Mouse (Mus musculus) activated CD4-positive, CD25-positive, alpha-beta regulatory T cell, adult 4 months (primary cell): ENCODE results near the gene Chaf1a. TPM values are rescaled to one million over a fixed set of nuclear protein-coding genes. Genes with fewer than 3 reads are reported as not detected.
"Not testable (repeated sequence)": the region's sequence is repeated elsewhere in the genome, so short reads cannot be mapped to it uniquely, and the experiment has no call there.

Experiments used
- ATAC-seq: one replicate; pipeline ENCODE4 v1.8.0; 2017
- polyA plus RNA-seq, 2 experiments: library from polyadenylated mRNA; unstranded; fragments of 100-300 nt; shearing (Covaris generic); gene quantifications; one replicate each; pipeline ENCODE4 v1.2.1; 2017

The Chaf1a gene
- polyA plus RNA-seq, 2 experiments from 2014 or later = 1.0 to 1.6 TPM

GRCm38 (mm10) chr17:56092794-56093193, 52.6 kb downstream of the Chaf1a start:
- no peak for ATAC-seq

- ATAC-seq = no peak
These were observed 56.6 kb downstream of the Chaf1a start for GRCm38 (mm10) chr17:56096883-56097282.

DNA sequence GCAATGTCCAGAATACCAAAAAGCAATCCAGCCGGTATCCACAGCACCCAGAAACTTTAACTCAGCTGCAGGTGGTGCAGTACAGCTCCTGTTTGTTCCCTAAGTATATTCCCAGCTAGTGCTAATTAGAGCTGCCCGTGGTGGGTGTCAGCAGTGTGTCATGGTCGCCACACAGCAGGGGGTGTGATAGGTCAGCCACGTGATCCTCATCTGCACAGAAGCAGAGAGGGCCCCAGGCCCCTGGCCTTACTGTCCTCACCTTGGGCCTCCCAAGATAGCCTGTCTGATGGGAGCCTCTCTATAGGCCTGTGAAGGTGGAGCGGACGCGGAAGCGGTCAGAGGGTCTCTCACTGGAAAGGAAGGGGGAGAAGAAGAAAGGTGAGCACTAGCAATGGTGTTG, 57.9 kb downstream of the Chaf1a start:
- no peak for ATAC-seq

- ATAC-seq = no peak
These were observed 58.7 kb downstream of the Chaf1a start for GRCm38 (mm10) chr17:56098711-56099572.

GRCm38 (mm10) chr17:56100811-56101210, 60.6 kb downstream of the Chaf1a start:
- no peak for ATAC-seq

- ATAC-seq = no peak
These were observed 61.9 kb downstream of the Chaf1a start for GRCm38 (mm10) chr17:56102158-56102557.

DNA sequence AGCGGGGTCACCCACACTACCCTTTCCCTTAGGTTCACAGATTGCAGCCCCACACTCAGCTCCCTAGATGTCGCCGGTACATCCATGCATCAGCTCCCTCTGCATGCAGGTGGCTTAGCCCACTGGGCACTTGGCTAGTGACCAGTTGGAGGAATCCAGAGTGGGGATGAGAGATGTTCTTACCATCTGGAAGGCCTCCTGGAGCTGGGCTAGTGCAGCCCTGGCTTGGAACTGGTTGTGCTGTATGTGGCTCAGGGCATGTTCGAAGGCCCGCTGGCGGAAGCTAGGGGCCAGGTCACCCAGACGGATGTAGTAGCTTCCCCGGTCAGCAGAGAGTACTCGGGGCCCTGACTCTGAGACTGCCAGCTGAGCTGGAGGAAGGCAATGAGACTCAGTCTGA, 62.7 kb downstream of the Chaf1a start:
- ATAC-seq = no peak

DNA sequence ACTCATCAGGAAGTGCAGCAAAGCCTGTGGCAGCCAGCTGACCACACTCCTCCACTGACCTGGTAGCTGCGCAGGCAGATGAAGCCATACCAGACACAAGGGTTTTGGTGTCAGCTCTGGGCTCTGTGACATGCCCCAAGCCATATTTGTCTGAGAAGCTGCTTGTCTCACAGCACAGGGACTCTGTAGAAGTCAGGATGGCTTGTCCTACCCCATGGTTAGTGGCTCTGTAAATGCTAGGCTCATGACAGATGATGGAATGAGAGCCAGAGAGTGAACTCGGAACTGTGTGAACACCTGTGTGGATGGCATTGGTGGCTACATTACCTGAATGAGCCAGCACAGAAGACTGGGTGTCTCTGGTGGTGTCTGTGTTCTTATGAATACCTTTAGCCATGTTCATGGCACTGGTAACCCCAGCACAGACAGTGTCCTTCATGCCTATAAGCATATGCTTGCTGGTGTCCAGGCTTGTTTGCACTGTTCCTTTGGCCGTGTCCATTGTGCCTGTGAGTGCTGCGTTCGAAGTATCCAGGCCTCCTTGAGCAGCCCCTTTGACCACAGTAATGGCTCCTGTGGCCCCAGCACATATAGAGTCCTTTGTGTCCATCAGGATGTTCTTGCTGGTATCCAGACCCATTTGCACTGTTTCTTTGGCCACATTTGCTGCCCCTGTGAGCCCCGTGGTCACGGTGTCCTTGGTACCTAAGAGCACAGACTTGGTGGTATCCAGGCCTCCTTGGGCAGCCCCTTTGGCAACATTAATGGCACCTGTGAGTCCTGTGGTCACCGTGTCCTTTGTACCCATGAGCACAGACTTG, 63.4 kb downstream of the Chaf1a start:
- ATAC-seq = no peak

- ATAC-seq = not testable (repeated sequence)
These were observed 64.6 kb downstream of the Chaf1a start for GRCm38 (mm10) chr17:56104821-56105220.

DNA sequence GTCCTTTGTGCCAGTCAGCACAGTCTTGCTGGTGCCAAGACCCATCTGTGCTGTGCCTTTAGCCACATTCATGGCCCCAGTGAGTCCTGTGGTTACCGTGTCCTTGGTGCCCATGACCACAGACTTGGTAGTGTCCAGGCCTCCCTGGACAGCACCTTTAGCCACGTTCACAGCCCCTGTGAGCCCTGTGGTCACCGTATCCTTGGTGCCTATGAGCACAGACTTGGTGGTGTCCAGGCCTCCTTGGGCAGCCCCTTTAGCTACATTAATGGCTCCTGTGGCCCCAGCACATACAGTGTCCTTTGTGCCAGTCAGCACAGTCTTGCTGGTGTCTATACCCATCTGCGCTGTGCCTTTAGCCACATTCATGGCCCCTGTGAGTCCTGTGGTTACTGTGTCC, 66.2 kb downstream of the Chaf1a start:
- not testable (repeated sequence) for ATAC-seq

DNA sequence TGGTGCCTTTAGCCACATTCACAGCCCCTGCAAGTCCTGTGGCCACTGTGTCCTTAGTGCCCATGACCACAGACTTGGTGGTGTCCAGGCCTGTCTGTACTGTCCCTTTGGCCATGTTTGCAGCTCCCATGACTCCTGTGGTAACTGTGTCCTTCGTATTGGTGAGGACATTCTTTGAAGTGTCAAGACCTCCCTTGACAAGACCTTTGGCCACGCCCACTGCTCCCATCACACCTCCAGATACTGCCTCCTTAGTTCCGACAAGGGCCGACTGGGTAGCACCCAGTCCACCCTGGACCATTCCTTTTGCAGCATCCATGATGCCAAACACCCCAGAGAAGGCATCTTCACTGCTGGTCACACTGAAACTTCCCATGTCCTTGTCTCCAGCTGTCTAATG, 66.7 kb downstream of the Chaf1a start:
- ATAC-seq = no peak

DNA sequence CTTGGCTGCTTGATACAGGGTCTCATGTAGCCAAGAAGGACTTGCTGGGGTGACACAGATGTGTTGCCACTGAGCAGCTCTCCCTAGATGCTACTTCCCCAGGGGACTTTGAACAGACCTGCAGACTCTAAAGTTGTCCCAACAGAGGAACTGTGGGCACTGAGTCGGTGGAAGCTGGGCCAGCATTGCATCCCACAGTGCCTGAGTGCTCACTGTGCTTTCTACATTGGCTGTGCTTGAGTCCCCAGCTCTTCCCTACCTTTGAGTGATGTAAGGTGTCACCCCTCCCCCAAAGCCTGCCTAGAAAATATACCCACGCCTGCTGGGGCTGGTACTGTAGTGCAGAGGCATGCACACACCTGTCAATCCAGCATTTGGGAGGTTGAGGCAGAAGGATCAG, 67.5 kb downstream of the Chaf1a start:
- no peak for ATAC-seq

DNA sequence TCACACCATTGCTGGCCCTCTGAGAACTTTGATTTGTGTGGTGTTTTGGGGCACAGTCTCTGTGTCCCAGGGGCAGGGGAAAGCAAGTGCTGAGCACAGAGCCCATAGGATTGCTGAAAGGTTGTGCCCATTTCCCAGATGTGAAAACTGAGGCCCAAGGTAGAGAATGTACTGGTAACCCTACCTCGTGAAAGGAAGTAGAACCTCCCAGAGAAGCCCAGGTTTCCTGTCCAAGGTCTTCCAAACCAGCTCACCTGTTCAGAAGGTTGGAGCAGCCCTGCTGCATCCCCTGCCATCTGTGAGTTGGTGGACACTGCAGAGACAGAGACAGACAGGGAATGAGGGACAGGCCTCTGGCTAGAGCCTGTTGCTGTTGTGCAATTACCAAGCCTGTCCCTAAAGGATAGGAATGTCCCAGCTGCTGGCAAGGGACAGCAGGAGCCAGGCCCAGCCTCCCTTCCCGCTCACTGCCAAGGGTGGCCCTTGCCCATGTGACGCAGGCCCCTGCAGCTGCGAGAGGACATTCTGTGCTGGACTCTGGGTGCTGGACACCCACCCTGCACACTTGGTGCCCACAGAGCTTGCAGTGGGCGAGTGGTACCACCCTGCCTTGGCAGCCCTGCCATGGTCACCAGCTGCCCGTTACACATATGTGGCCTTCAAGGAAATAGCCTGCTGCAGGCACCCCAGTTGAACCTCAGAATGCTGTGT, 68.2 kb downstream of the Chaf1a start:
- no peak for ATAC-seq

- no peak for ATAC-seq
These were observed 69.2 kb downstream of the Chaf1a start, which contains the start of gene Plin4 for GRCm38 (mm10) chr17:56109219-56110051. Gene Plin4, minus strand, starts transcription at chr17:56109803.

GRCm38 (mm10) chr17:56110571-56110970, 70.3 kb downstream of the Chaf1a start:
- ATAC-seq = no peak

- ATAC-seq = no peak
These were observed 70.8 kb downstream of the Chaf1a start for GRCm38 (mm10) chr17:56111021-56111420.

DNA sequence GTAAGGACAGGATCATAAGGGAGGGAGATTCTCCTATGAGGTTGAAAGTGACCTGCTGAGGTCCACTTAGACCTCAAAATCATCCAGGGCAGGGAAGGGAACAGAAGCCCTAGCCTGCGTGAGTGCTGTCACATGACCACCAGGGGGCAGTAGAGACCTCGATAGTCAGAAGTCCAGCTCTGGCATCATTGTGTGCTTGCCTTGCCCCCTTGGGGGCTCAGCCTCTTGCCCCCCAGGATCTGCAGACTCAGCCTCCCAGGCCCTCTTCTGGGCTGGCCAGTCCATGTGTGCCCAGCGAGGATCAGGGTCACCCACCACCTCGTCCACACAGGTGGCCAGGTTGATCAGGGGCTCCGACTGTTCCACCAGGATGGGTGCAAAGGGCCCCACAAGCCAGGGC, 71.6 kb downstream of the Chaf1a start:
- no peak for ATAC-seq

DNA sequence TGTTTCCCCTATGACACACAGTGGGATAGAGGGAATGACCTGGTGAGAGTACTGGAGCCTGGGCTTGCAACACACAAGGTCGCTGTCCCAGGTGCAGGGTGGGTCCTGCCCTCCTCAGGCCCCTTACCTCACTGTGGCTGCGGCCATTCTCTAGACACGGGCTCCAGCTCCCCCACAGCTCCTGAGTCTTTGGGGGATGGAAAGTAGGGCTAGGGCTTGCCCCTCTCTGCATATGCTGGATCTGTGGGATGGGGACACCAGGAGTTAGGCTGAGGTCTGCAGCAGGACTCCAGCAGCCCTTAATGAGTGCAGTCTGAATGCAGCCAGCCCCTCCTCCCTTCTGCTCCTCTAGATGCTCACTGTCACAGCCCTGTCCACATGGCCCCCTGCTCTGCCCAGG, 72.5 kb downstream of the Chaf1a start:
- ATAC-seq = no peak

GRCm38 (mm10) chr17:56116193-56116592, 76.0 kb downstream of the Chaf1a start:
- no peak for ATAC-seq

GRCm38 (mm10) chr17:56117251-56117710, 77.0 kb downstream of the Chaf1a start, which contains the start of gene Plin5:
Gene Plin5, minus strand, starts transcription at chr17:56117596.
- no peak for ATAC-seq

- ATAC-seq = no peak
These were observed 79.2 kb downstream of the Chaf1a start for GRCm38 (mm10) chr17:56119431-56119830.
